Mouse (Mus musculus): ENCODE measurements around the gene Larp7.

Gene Larp7

GRCm38 (mm10) chr3:127512794-127513335 lies 40.3 kb downstream of the Larp7 start:
- DNase-seq (ENCODE audit: extremely low spot score, low spot score): no peak

- no peak for DNase-seq (ENCODE audit: extremely low spot score, low spot score)
Observed at GRCm38 (mm10) chr3:127511786-127512746, 41.1 kb downstream of the Larp7 start.

- no peak for DNase-seq (ENCODE audit: extremely low spot score, low spot score)
Observed at GRCm38 (mm10) chr3:127507878-127508783, 45.0 kb downstream of the Larp7 start.

GRCm38 (mm10) chr3:127498742-127499400 lies 54.3 kb downstream of the Larp7 start, which contains the start of gene Ank2:
Gene Ank2, minus strand, starts transcription at chr3:127499350.
- DNase-seq (ENCODE audit: extremely low spot score, low spot score): peak; percentile 65

- DNase-seq (ENCODE audit: extremely low spot score, low spot score): peak; percentile 52
Observed at GRCm38 (mm10) chr3:127498197-127498741, 54.9 kb downstream of the Larp7 start.

- no peak for DNase-seq (ENCODE audit: extremely low spot score, low spot score)
Observed at GRCm38 (mm10) chr3:127492663-127493062, 60.5 kb downstream of the Larp7 start.

GRCm38 (mm10) chr3:127487302-127487701 lies 65.8 kb downstream of the Larp7 start:
- DNase-seq (ENCODE audit: extremely low spot score, low spot score): no peak

Data from neural tube, embryonic 10.5 days (tissue).